Mouse (Mus musculus): ENCODE measurements at regions not wholly inside any gene's neighbourhood (a gene's known extent, or its start where the extent isn't known, plus 50 kb on each side); places are given as distances from the start of the nearest gene placed in this dataset.

- DNase-seq = peak; percentile 78 to 84
These were observed 101.2 kb upstream of the Fam184a start for GRCm38 (mm10) chr10:53852091-53852490.

- peak in 1 of 2 experiments; percentile 32 for DNase-seq
These were observed 99.6 kb upstream of the Fam184a start for GRCm38 (mm10) chr10:53850568-53850967.

- DNase-seq = no peak
These were observed 62.3 kb upstream of the Fam184a start for GRCm38 (mm10) chr10:53813244-53813620.

GRCm38 (mm10) chr10:53812597-53813243, 61.8 kb upstream of the Fam184a start:
- DNase-seq = peak in 1 of 2 experiments; percentile 16

- peak; percentile 90 to 92 for DNase-seq
These were observed 61.1 kb upstream of the Fam184a start for GRCm38 (mm10) chr10:53811904-53812596.

- DNase-seq = peak; percentile 30 to 41
These were observed 55.8 kb upstream of the Fam184a start for GRCm38 (mm10) chr10:53806697-53807096.

- no peak for DNase-seq
These were observed 50.2 kb upstream of the Fam184a start for GRCm38 (mm10) chr10:53801048-53801641.

Measured in cerebellum, postnatal 14 days (tissue).